Mouse (Mus musculus): Measurements from ENCODE around the gene Hormad2. TPM values are rescaled to one million over a fixed set of nuclear protein-coding genes. Genes with fewer than 3 reads are reported as not detected.

The Hormad2 gene
- total and polyA plus RNA-seq, 3 experiments, result 16.0 to 17.0 TPM; not detected in 1

DNA sequence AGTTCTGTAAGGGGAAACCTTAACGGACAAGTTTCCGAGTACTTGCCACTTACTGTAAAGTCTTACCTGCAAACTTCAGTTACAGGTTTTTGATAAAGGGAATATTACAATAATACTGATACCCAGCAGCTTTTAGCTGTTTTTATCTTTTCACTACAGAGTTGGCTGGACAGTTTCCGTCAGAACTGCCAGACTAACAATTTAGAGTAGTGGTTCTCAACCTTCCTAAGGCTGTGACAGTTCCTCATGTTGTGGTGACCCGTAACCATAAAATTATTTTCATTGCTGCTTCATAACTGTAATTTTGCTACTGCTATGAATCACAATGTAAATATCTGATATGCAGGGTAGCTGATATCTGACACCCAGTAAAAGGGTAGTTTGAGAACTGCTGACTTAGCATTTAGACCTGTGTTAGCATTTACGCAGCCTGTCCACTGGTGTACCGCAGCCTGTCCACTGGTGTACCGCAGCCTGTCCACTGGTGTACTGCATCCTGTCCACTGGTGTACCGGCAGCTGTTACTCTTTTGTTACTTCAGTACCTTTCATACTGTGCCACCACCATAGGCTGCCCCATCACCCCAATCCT lies 104.1 kb downstream of the Hormad2 start (continued):
- TF ChIP-seq MEF2A (IDR thresholded peaks at IDR 0.05; ENCODE audit: extremely low read depth, insufficient replicate concordance, low read depth, low read length, poor library complexity, severe bottlenecking), result no peak

DNA sequence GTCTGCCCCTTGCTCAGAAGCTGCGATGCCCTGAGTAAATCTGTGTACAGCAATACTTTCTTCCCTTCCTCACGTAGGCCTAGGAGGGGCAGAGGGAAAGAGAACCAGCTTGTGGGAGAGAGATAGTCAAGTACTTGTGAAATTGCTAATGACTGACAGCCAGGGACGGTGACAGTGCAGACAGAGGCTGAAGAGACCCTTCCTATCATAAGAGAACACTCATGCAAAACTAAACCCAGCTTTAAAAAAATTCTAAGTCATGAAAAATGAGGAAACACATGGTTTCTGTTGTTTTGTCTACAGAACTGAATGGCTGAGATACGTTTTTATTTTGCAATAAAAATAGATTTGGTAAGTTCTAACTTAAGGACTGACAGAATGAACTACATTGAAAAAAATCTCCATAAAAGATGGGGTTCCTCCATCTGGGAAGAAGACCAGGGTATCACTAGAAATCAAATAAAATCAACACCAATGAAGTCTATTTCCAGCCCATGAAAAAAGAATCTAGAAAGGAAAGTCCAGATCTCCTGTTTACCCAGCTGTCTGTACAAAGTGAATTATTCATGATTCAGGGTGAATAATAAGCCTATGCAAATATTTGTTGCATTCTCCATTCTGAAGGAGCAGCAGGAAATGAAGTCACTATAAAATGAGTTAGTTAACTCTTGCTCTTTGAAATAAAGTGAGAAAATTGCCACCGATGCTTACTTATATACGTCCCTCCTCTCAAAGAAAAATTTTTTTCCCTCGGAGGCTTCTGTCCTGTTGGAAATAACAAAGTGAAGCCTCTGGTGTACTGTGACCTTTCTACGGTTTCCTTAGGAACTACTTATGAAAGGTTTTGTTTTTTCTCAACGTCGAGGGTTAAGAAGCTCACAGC lies 104.9 kb downstream of the Hormad2 start:
- no peaks in the 10 kb centered on the region for H3K27me3 ChIP-seq (ENCODE audit: control insufficient read depth in 1 of 2, insufficient read depth in 2 of 2, low read length in 2 of 2)
- no peaks in the 10 kb centered on the region for H3K79me2 ChIP-seq (ENCODE audit: control insufficient read depth, insufficient read depth, low read length, poor library complexity)
- H3K9ac ChIP-seq (ENCODE audit: control insufficient read depth, low read depth, low read length, poor library complexity, severe bottlenecking), result peak overlapping the region; percentile 26
- DNase-seq (ENCODE audit: low read depth, low spot score), result peak; percentile 92
- H3K4me1 ChIP-seq (ENCODE audit: control insufficient read depth in 1 of 2, insufficient read depth in 2 of 2, low read length in 2 of 2), result peaks cover 2 to 22% of the 10 kb centered on the region in 2 experiments; a peak in 3 of 4 replicates
- H3K36me3 ChIP-seq (ENCODE audit: control insufficient read depth in 1 of 2, insufficient read depth in 2 of 2, low read length in 2 of 2), result peaks cover 0 to 24% of the 10 kb centered on the region in 2 experiments; a peak in 2 of 4 replicates
- peak overlapping the region; percentile 9 for H3K27ac ChIP-seq (ENCODE audit: control insufficient read depth, low read depth, low read length)
- TF ChIP-seq TAL1 (IDR thresholded peaks at IDR 0.05; ENCODE audit: low read length) (peak; percentile 75), JUND (IDR thresholded peaks at IDR 0.05; ENCODE audit: low read depth, low read length) (no peak), EP300 (IDR thresholded peaks at IDR 0.05; ENCODE audit: low read depth in 1 of 2, low read length in 2 of 2) (peak; percentile 84 to 85), SIN3A (IDR thresholded peaks at IDR 0.05; ENCODE audit: low read length) (peak; percentile 55; the same call in 1 of the 2 replicates), HCFC1 (IDR thresholded peaks at IDR 0.05; ENCODE audit: low read depth, low read length) (no peak), ZKSCAN1 (IDR thresholded peaks at IDR 0.05; ENCODE audit: low read depth, low read length) (0 out of 2 replicates have a peak, but pooled peaks have one; percentile 9), MAX (IDR thresholded peaks at IDR 0.05; ENCODE audit: low read length) (no peak; the same call in 1 of the 2 replicates), RCOR1 (IDR thresholded peaks at IDR 0.05; ENCODE audit: low read depth, low read length) (peak; percentile 88), TBP (IDR thresholded peaks at IDR 0.05; ENCODE audit: low read depth, low read length) (peak; percentile 41; the same call in 1 of the 2 replicates), TCF12 (IDR thresholded peaks at IDR 0.05; ENCODE audit: low read depth, low read length) (peak; percentile 86), POLR2AphosphoS5 (IDR thresholded peaks at IDR 0.05; ENCODE audit: borderline replicate concordance, low read depth, low read length) (no peak), ETS1 (IDR thresholded peaks at IDR 0.05; ENCODE audit: low read depth, low read length) (peak; percentile 89), MXI1 (IDR thresholded peaks at IDR 0.05; ENCODE audit: low read depth, low read length) (peak; percentile 43; the same call in 1 of the 2 replicates), MYC (IDR thresholded peaks at IDR 0.05; ENCODE audit: low read depth, low read length) (peak; percentile 68; the same call in 1 of the 2 replicates), GATA1 (IDR thresholded peaks at IDR 0.05; ENCODE audit: low read depth, low read length) (peak; percentile 80), ZNF384 (IDR thresholded peaks at IDR 0.05; ENCODE audit: low read depth, low read length) (peak; percentile 87), MAFK (IDR thresholded peaks at IDR 0.05; ENCODE audit: borderline replicate concordance, low read depth, low read length) (peak; percentile 62; the same call in 1 of the 2 replicates), CTCF (IDR thresholded peaks at IDR 0.05 in 2 of 3, conservative IDR thresholded peaks at IDR 0.05 in 1 of 3; ENCODE audit: control insufficient read depth in 1 of 3, insufficient read depth in 1 of 3, low read depth in 2 of 3, low read length in 3 of 3, poor library complexity in 1 of 3, severe bottlenecking in 1 of 3) (no peak)
- H3K4me3 ChIP-seq (ENCODE audit: control insufficient read depth in 1 of 2, insufficient read depth in 1 of 2, low read depth in 2 of 2, low read length in 2 of 2), result peak overlapping the region in 1 of 2 experiments; percentile 4; a peak in 1 of 4 replicates
- no peaks in the 10 kb centered on the region for H3K9me3 ChIP-seq (replicated peaks; ENCODE audit: insufficient read depth, low read length)
